35 mouse cellular contexts compared by ENCODE assay signal in genomic region chr4:8357443-8357842, GRCm38 (mm10).
"Had no signal": no experiment of that assay in that cellular context is flagged by ENCODE, and none has a peak within 500 bp of the region (broad histone marks: within the 10 kb centered on the region; RNA-seq: fewer than 3 reads in every experiment).

No protein-coding gene starts in this region.

- H3K36me3 ChIP-seq: heart, embryonic 10.5 days; heart, embryonic 12.5 days; heart, embryonic 13.5 days; heart, embryonic 15.5 days; hindbrain, embryonic 10.5 days; hindbrain, embryonic 12.5 days; hindbrain, embryonic 13.5 days; hindbrain, embryonic 15.5 days; intestine, embryonic 15.5 days had no signal

- H3K4me1 ChIP-seq: heart, embryonic 10.5 days; heart, embryonic 12.5 days; heart, embryonic 13.5 days; heart, embryonic 15.5 days; hindbrain, embryonic 10.5 days; hindbrain, embryonic 12.5 days; hindbrain, embryonic 13.5 days; hindbrain, embryonic 15.5 days; intestine, embryonic 15.5 days had no signal

- H3K4me3 ChIP-seq: heart, embryonic 10.5 days; heart, embryonic 12.5 days; heart, embryonic 13.5 days; heart, embryonic 15.5 days; hindbrain, embryonic 10.5 days; hindbrain, embryonic 12.5 days; hindbrain, embryonic 13.5 days; hindbrain, embryonic 15.5 days; intestine, embryonic 15.5 days; layer of hippocampus, adult 2 months; left cerebral cortex, adult 2 months had no signal

- H3K27me3 ChIP-seq: heart, embryonic 12.5 days; heart, embryonic 13.5 days; heart, embryonic 15.5 days; hindbrain, embryonic 12.5 days; hindbrain, embryonic 13.5 days; hindbrain, embryonic 15.5 days; intestine, embryonic 15.5 days had no signal

- H3K9ac ChIP-seq: heart, embryonic 12.5 days; heart, embryonic 13.5 days; heart, embryonic 15.5 days; hindbrain, embryonic 12.5 days; hindbrain, embryonic 13.5 days; hindbrain, embryonic 14.5 days; hindbrain, embryonic 15.5 days; intestine, embryonic 15.5 days had no signal

- H3K9me3 ChIP-seq: heart, embryonic 10.5 days; heart, embryonic 12.5 days; heart, embryonic 13.5 days; heart, embryonic 15.5 days; hindbrain, embryonic 10.5 days; hindbrain, embryonic 12.5 days; hindbrain, embryonic 13.5 days; hindbrain, embryonic 15.5 days; intestine, embryonic 15.5 days had no signal

- DNase-seq: heart, postnatal 10 days; heart, postnatal 14 days; heart, postnatal 36 days; heart, postnatal 4 days; kidney, adult 11 months; kidney, adult 18-20 months; kidney, adult 2 months; kidney, adult 8-10 months; kidney, adult 9 months; kidney, postnatal 10 days; kidney, postnatal 14 days; kidney, postnatal 25 days; kidney, postnatal 36 days; kidney, postnatal 4 days; layer of hippocampus, adult 9-11 months; layer of hippocampus, postnatal 36 days had no signal

- H3K4me2 ChIP-seq: heart, embryonic 11.5 days; heart, embryonic 12.5 days; heart, embryonic 13.5 days; heart, embryonic 15.5 days; hindbrain, embryonic 12.5 days; hindbrain, embryonic 13.5 days; hindbrain, embryonic 14.5 days; hindbrain, embryonic 15.5 days; intestine, embryonic 15.5 days had no signal

- H3K27ac ChIP-seq: heart, embryonic 10.5 days; heart, embryonic 13.5 days; heart, embryonic 15.5 days; hindbrain, embryonic 10.5 days; hindbrain, embryonic 12.5 days; hindbrain, embryonic 13.5 days; hindbrain, embryonic 14.5 days; hindbrain, embryonic 15.5 days; hindbrain, postnatal 0 days; intestine, embryonic 15.5 days; kidney, postnatal 0 days; layer of hippocampus, adult 2 months; left cerebral cortex, adult 2 months had no signal

- ATAC-seq: hindbrain, embryonic 16.5 days; hindbrain, postnatal 0 days; inflammation-experienced regulatory T-cells, adult 6 months; intestine, embryonic 15.5 days; intestine, embryonic 16.5 days; intestine, postnatal 0 days had no signal
